Mouse (Mus musculus) lung, postnatal 0 days (tissue): ENCODE results near the gene Olfr1045.

Experiments
- CTCF ChIP-seq: IDR thresholded peaks from 2 replicates; pipeline ENCODE4 v1.5.1; 2016; ENCODE audit warnings: antibody characterized with exemption, mild to moderate bottlenecking
- EP300 ChIP-seq: IDR thresholded peaks from 2 replicates; pipeline ENCODE4 v1.6.1; 2016; ENCODE audit warnings: antibody characterized with exemption, mild to moderate bottlenecking, control low read depth

DNA sequence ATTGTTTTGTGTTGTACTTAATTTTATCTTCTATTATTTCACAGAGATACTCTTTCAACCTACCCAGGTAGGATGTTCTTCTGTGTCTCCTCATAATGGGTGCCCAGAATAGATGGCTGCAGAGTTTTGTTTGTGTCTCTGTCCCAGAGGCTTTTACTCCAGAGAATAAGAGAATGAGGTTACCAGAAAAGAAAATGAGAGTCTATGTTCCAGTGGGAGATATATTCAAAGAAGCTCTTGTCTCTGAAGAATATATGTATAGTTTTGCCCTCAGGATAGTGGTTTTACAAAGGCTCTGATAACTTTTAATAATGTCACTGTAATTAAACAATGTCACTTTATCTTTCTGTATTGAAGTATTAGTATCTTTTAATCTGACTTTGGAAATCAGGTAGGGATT lies 17.2 kb downstream of the Olfr1045 start, which contains the start of gene Olfr52:
- TF ChIP-seq CTCF (no peak), EP300 (no peak)
